Mouse (Mus musculus): ENCODE results near the gene Atxn7l1.
A peak's percentile ranks its signal among the peaks of the same experiment; 100 is the strongest.

The Atxn7l1 gene

DNA sequence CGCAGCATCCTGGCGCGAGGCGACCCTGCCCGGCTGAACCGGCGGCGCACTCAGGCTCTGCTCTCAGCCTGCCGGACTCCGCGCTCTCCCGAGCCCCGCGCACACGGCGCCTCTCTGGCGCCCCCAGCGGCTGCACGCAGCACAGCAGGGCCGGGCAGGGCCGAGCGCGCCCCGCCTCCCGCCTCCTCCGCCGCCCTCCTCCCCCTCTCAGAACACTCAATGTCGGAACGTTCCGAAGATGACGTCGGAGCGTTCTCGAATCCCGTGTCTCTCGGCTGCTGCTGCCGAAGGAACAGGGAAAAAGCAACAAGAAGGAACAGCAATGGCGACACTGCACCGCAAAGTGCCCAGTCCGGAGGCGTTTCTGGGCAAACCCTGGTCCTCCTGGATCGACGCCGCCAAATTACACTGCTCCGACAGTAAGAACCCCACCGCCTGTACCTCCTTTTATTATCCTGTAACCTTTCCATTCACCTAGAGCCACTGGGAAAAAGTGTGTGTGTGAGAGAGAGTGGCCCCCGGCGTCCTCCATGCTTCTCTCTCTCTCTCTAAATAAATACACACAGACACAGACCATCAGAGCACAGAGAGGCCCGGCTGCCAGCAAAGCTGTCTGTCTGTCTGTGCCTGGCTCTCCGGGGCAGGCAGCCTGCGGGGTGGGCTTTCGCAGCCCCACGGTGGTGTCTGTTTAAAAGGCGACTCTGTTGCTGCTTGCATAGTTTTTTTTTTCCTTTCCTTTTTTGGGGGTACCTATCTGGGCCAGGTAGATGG is at the start of gene Atxn7l1:
Gene Atxn7l1 (plus strand): TSS at position 197 of the 771 bp plus-strand sequence.
- DNase-seq (ENCODE audit: low spot score), result peak; percentile 97

DNA sequence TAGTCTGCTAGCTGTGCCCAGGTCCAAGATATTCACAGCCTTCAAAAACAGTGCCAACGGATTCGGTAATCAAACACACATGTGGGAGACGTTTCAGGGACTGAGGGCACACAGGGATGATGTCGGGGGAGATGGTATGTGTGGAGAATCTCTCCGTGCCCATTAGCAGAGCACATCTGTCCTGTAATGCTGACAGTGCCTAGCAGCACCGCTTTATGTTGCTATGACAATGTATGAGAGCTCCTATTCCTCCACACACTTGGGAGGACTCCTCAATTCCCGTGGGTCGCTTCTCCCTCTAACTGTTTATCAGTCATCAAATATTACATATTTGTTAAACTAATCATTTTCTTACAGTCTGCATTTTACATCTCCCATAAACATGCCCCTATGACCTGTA is 45.9 kb upstream of the Atxn7l1 start:
- no peak for DNase-seq (ENCODE audit: low spot score)

DNA sequence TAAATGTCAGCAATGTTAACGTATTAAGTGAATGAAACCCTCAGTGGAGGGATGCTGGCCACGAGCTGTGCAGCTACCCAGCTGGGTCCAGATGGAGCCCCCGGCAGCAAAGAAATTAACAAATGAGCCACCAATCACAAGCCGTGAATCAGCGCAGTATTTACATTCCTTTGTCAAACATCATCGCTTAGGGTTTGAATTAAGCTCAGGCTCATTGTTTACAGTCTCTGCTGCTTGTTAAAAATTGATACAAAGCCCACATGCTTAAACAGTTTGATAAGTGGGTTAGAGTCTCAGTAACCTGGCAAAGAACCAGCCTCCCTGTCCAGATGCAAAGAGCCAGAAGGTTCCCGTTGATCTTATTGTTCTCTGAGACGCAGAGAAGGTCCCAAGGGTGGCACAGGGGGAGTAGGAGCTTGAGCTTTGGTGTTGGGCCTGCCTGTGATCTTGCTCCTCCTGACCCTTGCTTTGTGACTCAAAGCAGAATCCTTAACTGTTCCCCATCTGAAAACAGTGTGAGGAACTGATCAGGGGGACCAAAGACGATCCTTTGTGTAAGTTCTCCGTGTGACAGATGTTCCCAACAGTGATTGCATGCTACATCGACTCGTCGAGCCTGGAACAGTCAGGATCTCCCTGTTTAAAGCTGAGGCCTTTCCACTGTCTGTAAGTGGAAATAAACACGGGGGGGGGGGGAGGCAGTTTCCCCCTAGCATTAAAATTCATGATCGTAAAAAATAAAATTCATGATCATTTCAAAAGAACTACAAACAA is 45.0 kb upstream of the Atxn7l1 start:
- peak; percentile 15 for DNase-seq (ENCODE audit: low spot score)

GRCm38 (mm10) chr12:33105724-33106123 is 41.8 kb upstream of the Atxn7l1 start:
- DNase-seq (ENCODE audit: low spot score), result no peak

DNA sequence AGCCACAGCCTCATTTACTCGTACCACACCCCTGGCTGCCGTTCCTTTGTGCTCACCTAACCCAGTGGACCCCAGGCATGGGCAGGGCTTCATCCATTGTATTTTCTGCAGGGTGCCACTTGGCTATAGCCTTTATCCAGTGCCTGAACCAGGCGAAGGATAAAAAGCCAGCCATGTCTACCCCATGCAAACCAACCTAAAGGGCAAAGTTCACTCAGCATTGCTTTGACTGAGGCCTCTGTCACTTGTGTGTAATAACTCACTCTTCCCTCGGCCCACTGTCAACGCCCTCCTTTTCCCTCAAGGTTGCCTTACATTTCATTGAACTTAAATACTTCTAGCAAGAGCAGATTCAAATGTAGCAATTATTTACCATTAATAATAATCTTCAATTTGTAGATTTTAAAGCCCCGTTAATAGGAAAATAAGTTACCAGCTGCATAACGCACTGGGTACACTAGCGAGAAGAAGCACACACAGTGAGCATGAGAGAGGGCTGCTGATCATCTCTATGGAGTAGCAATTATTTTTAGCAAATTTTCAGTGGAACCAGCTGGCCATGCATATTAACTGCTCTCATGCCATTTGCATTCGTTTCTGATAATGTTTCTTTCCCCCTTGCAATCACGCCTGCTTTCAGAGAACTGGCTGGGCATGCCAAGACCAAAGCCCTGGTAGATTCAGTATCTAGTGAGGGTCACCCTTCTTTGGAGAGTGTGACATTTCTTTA is 40.9 kb upstream of the Atxn7l1 start:
- no peak for DNase-seq (ENCODE audit: low spot score)

GRCm38 (mm10) chr12:33109531-33109930 is 38.0 kb upstream of the Atxn7l1 start:
- DNase-seq (ENCODE audit: low spot score), result peak; percentile 56

DNA sequence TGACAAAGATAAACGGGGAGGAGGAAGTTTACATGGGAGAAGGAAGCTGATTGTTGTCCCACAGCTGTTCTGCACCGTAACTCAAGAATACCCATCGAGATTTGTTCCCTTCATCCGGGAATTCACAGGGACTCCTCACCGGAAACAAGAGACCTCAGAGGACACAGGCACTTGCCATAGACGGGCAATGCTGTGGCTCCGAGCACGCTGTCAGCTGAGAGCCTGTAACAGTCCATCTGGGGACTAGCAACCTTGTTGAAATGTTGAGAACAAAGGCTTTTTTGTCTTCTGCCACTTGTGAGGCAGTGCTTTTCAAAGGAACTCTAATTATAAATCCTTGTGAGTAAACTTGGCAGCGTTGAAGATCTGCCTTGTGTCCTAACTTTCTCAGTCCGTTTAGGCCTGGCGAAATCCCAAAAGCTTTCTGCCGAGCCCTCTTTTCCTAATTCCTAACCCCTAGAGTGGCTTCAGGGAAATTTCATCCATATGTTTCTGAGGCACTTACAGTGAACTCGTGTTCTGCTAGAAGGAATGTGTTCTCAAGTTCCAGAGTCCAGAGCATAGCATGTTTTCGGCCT is 36.5 kb upstream of the Atxn7l1 start:
- peak; percentile 52 for DNase-seq (ENCODE audit: low spot score)

DNA sequence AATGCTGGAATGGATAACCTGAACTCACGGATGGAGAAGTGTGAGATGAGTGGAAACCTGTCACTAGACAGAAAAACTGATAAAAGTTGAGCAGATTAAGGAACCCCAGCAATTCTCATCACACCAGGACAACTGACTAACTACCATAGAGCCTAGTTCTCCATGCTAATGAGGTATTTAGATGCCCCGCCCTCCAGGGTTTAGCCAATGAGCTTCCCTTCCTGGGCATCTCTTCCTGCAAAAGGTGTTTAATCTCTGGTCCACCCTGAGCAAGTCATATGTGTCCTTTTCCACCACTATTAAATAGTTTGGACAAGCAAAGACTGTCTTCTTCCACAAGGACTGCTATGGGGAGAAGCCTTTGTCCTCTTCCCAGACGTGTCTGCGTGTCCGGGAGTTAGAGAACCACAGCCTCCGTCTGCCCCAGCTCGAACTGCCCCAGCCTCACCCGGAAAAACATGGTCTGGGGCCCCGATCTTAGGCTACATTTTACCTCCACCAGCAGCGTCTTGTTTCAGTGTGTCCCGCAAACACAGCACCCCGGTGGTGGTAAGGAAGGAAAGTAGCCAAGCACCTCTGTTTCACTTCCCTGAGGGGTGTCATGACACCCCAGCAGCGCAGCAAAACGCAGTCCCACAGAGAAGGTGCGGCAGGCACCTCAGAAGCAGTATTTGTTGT is 28.7 kb upstream of the Atxn7l1 start:
- no peak for DNase-seq (ENCODE audit: low spot score)

DNA sequence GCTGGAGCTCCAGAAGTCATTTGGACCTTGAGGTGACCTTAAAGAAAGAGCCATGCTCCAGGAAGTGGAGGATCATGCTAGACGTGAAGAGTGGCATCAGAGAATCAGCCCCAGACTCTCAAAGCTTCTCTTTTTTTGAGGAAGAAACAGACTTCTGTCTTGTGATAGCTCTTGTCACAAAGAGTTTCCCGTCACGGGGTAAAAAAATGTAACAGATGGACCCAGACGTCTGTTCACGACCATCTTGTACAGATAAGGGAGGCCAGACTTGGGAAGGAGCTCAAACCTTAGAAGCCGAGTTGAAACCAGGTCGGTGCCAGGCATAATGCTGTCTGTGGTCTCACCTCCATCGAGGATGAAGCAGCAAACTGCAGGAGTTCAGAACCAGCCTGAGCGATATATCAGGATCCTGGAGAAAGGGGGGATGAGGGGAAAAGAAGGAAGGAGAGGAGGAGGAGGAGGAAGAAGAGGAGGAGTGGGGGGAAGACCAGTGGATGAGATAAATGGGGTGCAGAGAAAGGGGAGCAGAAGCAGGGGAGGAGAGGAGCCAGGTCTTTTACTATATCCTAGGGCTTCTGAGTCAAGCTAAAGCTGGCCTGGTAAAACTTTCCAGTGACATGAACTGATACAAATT is 21.8 kb upstream of the Atxn7l1 start:
- DNase-seq (ENCODE audit: low spot score), result no peak

GRCm38 (mm10) chr12:33126243-33126642 is 21.2 kb upstream of the Atxn7l1 start:
- DNase-seq (ENCODE audit: low spot score), result no peak

GRCm38 (mm10) chr12:33128121-33128520 is 19.4 kb upstream of the Atxn7l1 start:
- no peak for DNase-seq (ENCODE audit: low spot score)

GRCm38 (mm10) chr12:33128702-33129101 is 18.8 kb upstream of the Atxn7l1 start:
- no peak for DNase-seq (ENCODE audit: low spot score)

- DNase-seq (ENCODE audit: low spot score), result peak; percentile 32
Measured at GRCm38 (mm10) chr12:33129410-33129809, 18.1 kb upstream of the Atxn7l1 start.

DNA sequence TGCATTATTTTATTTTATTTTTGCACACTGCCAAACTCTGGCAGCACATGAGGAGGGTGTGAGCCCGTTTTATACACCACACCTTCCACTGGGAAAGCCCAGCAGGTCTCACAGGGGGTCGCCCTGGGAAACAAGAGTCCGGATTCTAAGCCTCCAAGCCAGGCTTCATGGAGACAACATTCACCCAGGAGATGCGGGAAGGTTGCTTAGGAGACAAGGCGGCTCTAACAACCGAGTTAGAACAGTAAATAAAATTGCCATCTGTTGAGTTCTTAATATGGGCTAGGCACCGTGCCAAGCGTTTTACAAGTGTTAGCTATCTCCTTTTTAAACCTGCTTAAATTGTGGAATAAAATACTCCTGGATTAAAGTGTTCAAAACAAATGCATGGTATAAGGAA is 17.1 kb upstream of the Atxn7l1 start:
- DNase-seq (ENCODE audit: low spot score), result no peak

DNA sequence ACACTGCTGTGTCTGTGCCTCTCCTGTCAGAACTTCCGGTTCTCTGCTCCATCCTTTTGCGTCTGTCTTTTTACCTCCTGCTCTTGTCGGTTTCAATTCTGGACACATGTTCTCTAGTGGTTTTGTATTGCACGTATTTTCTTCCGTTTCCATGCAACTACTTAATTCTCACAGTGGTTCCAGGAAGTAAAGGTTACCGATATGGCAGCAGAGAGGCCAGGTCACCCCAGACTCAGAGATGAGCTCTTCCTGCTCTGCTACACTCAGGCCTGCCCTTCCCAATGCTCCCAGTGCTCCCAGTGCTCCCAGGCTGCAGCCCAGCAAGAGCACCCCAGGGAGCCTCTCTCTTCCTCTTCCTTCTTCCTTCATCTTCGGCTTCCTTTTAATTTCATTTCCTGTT is 15.7 kb upstream of the Atxn7l1 start:
- no peak for DNase-seq (ENCODE audit: low spot score)

DNA sequence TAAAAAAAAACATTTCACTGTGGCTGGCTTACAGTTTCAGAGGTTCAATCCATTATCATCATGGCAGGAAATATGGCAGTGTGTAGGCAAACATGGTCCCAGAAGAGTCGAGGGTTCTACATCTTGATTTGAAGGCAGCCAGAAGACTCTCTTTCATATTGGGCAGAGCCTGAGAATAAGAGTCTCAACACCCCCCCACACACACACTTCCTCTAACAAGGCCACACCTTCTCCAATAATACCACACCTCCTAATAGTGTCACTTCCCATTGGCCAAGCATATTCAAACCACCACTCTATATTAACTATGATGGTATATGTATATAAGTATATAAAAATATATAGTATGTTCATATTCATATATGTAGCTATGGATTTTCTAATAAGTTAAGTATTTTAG is 9.6 kb upstream of the Atxn7l1 start:
- no peak for DNase-seq (ENCODE audit: low spot score)

DNA sequence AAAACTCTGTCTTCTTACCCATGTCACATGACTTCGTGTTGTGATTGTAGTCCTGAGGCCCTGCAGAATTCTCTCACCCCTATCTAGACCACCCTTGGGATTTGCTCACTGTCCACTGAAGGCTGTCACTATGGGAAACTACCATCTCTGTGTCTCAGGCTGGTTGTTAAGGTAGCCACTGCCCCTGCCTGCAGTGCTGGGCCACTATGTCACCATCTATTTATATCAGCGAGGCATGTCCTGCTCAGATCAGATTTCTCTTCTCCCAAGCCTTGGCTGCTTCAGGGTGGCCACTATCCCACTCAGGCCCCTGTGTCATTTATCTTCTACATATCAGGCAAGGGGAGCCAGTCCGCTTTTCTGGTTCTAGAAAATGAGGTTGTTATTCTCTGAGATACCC is 8.4 kb upstream of the Atxn7l1 start:
- peak; percentile 15 for DNase-seq (ENCODE audit: low spot score)

DNA sequence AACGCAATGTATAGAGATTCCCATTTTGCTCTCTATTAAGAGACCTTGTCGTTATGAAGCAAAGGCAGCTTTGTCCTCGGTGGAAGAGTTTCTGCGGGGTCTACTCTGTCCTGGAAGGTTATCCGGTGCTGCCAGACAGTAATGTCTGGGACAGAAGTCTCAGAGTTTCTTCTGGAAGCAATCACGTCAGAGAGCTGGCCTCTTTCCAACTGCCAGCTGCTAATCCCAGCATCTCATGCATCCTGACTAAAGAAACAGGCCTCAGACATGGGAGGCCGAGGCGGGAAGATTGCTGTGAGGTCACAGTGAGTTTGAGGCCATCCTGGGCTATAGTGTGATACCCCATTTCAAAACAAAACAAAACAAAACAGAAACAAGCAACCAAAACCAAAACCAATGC is 3.0 kb upstream of the Atxn7l1 start:
- no peak for DNase-seq (ENCODE audit: low spot score)

DNA sequence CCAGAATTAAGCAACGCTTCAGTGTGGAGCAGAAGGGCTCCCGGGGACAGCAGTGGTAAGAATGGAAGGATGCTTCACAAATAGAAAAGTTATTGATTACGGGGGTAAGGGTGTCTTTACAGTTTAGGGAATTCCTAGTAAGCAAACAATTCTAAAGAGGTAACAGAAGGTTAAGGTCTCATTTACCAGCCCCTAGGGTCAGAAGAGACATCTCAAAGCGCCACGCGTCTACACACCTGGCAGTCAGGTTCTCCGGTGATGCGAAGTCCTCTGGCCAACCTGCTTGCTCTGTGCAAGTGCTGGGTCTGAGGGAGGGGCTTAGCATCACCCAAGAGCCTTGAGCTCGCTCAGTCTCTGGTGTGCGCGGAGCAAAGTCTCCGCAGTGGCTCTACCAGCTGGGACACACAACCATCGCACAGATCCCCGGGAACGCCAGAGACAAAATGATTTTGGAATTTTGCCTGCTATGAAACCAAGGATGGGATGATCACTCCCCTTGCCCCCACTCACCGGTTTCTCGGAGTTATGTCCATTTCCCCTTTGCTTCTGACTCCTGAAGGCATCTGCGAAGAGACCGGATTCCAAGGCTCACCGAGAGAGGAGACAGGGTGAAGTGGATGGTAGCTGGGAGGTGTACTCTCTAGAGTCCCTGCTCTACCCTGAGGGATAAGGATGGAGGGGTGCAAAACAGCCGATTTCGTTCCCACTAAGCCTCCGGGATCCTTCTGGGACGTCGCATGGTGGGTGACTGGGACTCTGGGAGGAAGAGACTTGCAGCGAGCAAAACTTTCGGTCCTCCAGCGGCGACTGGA is 665 bp upstream of the Atxn7l1 start:
- DNase-seq (ENCODE audit: low spot score), result peak; percentile 70

GRCm38 (mm10) chr12:33149544-33150190 is 2.2 kb downstream of the Atxn7l1 start:
- no peak for DNase-seq (ENCODE audit: low spot score)
